8 mouse cellular contexts compared by ENCODE assay signal in genomic region chr11:60728260-60728761, GRCm38 (mm10). TPM values are rescaled to one million over a fixed set of nuclear protein-coding genes. Genes with fewer than 3 reads are reported as not detected.
DNase-seq lines count a peak whose midpoint lies in the region; ATAC-seq lines count a peak whose summit lies in the region.

Mief2 (plus strand) TSS chr11:60728398.

- peak; percentile 87 for ATAC-seq in erythroblast, adult 5-6 weeks (replicated peaks; ENCODE audit: low FRiP score, poor library complexity, severe bottlenecking)
- ATAC-seq in kidney, embryonic 15.5 days (replicated peaks; ENCODE audit: low FRiP score) = peak; percentile 92
- ATAC-seq in monocyte, adult 5-6 weeks (replicated peaks; ENCODE audit: insufficient number of reproducible peaks, low FRiP score, low TSS enrichment, poor library complexity, severe bottlenecking) = peak; percentile 90

- 1% methylated on average over 44 of the region's 44 CpGs for WGBS in heart, embryonic 10.5 days
- under 1% methylated on average over 44 of the region's 44 CpGs for WGBS in kidney, embryonic 15.5 days

- H3K4me1 ChIP-seq in heart, embryonic 10.5 days = peaks cover 35% of the 10 kb centered on the region
- peaks cover 32% of the 10 kb centered on the region for H3K4me1 ChIP-seq in kidney, embryonic 15.5 days

- H3K9me3 ChIP-seq in heart, embryonic 10.5 days = no peaks in the 10 kb centered on the region
- no peaks in the 10 kb centered on the region for H3K9me3 ChIP-seq in kidney, embryonic 15.5 days (replicated peaks)

- H3K27me3 ChIP-seq in heart, embryonic 10.5 days (ENCODE audit: insufficient read depth, poor library complexity, severe bottlenecking) = no peaks in the 10 kb centered on the region
- H3K27me3 ChIP-seq in kidney, embryonic 15.5 days = no peaks in the 10 kb centered on the region

- H3K4me2 ChIP-seq in kidney, embryonic 15.5 days = peak within 1 kb of the TSS; percentile 62

- H3K27ac ChIP-seq in heart, embryonic 10.5 days = peak within 1 kb of the TSS; percentile 94
- peak within 1 kb of the TSS; percentile 93 for H3K27ac ChIP-seq in kidney, embryonic 15.5 days

- DNase-seq in B cell, adult 2 months = peak; percentile 90 to 93
- peak; percentile 99 for DNase-seq in brain, adult 2 months (ENCODE audit: low read depth, low spot score)
- DNase-seq in heart, embryonic 10.5 days (ENCODE audit: low spot score) = peak; percentile 98
- peak; percentile 93 for DNase-seq in liver
- DNase-seq in spleen, postnatal 4 days (ENCODE audit: low spot score in 2 of 2) = peak; percentile 90 to 92

- peak within 1 kb of the TSS; percentile 86 for H3K9ac ChIP-seq in kidney, embryonic 15.5 days

- peaks cover 51% of the 10 kb centered on the region for H3K36me3 ChIP-seq in heart, embryonic 10.5 days
- H3K36me3 ChIP-seq in kidney, embryonic 15.5 days = peaks cover 46% of the 10 kb centered on the region

- peak within 1 kb of the TSS; percentile 89 for H3K4me3 ChIP-seq in heart, embryonic 10.5 days
- H3K4me3 ChIP-seq in kidney, embryonic 15.5 days (replicated peaks) = peak within 1 kb of the TSS; percentile 84

RNA-seq across cellular contexts. Expression of gene Mief2, which starts in this region (rescaled TPM):
- total RNA-seq in erythroblast, adult 5-6 weeks (2015; ENCODE audit: low replicate concordance) = 0.84 TPM in 1 of 2 replicates, not detected in the other
- total RNA-seq in erythroblast, adult 5-6 weeks (2017; ENCODE audit: low replicate concordance) = 0.42 and 1.3 TPM in 2 replicates
- polyA plus RNA-seq in heart, embryonic 10.5 days (2016; fragmentation: Nextera tagmentation; extraction: Ambion mirVana) = 18.1 and 21.9 TPM in 2 replicates
- 15.7 TPM in 2 replicates for polyA plus RNA-seq in kidney, embryonic 15.5 days (2015; fragmentation: Nextera tagmentation; extraction: Ambion mirVana)
- total RNA-seq in monocyte, adult 5-6 weeks (2017) = 7.8 to 17.2 TPM (median 10.3 TPM) in 3 replicates

Comparison
In these comparisons a context has a peak if more than half of its experiments do, and no peak if none do; other contexts are left out.
1. Peak in every context shown above with its lines: DNase-seq, ATAC-seq, H3K4me3 ChIP-seq and H3K27ac ChIP-seq.